Mouse (Mus musculus): ENCODE measurements around the gene Dot1l. TPM values are rescaled to one million over a fixed set of nuclear protein-coding genes. Genes with fewer than 3 reads are reported as not detected.

The Dot1l gene
- polyA plus RNA-seq, 1 experiment: 8.8 TPM

GRCm38 (mm10) chr10:80766161-80766815, 11.3 kb downstream of the Dot1l start:
- H3K4me1 ChIP-seq (ENCODE audit: control insufficient read depth): peaks cover 38% of the 10 kb centered on the region

DNA sequence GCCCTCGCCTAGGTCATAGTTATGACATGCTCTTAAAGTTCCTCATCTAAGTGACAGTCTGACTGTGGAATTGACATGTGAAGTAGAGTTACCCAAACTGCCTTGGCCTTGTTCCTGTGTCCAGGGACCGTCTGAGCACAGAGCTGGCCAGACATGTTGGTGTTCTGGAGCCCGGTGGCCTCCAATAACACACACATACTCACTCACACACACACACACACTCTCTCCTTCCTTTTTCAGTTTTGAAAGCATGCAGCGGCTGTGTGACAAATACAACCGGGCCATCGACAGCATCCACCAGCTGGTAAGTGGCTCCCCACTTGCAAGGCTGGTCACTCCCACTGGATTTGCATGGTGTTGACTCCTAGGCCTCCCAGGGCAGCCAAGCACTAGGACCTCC, 13.4 kb downstream of the Dot1l start:
- Histone ChIP-seq H3K27me3 (ENCODE audit: control insufficient read depth) (no peaks in the 10 kb centered on the region), H3K4me1 (ENCODE audit: control insufficient read depth) (peaks cover 37% of the 10 kb centered on the region), H3K4me3 (replicated peaks) (no peak overlapping the region), H3K9me3 (ENCODE audit: control insufficient read depth, low read length) (no peaks in the 10 kb centered on the region), H3K36me3 (ENCODE audit: control insufficient read depth) (peaks cover 98% of the 10 kb centered on the region)
- TF ChIP-seq GATA1 (IDR thresholded peaks at IDR 0.05; ENCODE audit: low read length): no peak
- TF ChIP-seq TAL1 (IDR thresholded peaks at IDR 0.05; ENCODE audit: low read length): no peak

More at GRCm38 (mm10) chr10:80766161-80766815, 11.3 kb downstream of the Dot1l start:
- Histone ChIP-seq H3K36me3 (ENCODE audit: control insufficient read depth) (peaks cover 92% of the 10 kb centered on the region), H3K27me3 (ENCODE audit: control insufficient read depth) (no peaks in the 10 kb centered on the region), H3K9me3 (ENCODE audit: control insufficient read depth, low read length) (no peaks in the 10 kb centered on the region), H3K4me3 (replicated peaks) (no peak overlapping the region)
- TF ChIP-seq TAL1 (IDR thresholded peaks at IDR 0.05; ENCODE audit: low read length) (no peak), GATA1 (IDR thresholded peaks at IDR 0.05; ENCODE audit: low read length) (no peak)

DNA sequence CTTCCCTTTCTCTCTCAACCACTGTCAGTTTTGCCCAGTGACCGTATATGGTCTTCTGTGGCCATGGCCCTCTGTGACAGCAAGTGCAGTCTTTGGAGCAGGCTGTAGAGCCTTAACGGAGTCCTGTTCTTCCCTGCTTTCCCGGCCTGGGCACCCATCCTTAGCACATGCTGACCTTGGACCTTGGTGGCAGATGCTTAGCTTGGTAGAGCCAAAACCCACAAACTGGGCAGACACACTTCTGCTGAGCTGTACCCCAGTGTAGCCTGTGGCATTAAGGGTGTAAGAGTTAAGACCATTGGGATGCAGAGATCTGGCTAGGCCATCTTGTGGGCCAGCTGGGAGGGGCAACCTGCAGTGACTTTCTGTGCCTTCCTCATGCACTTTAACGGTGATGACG, 18.8 kb downstream of the Dot1l start:
- Histone ChIP-seq H3K9me3 (ENCODE audit: control insufficient read depth, low read length) (no peaks in the 10 kb centered on the region), H3K4me3 (replicated peaks) (no peak overlapping the region), H3K4me1 (ENCODE audit: control insufficient read depth) (peaks cover 40% of the 10 kb centered on the region), H3K27me3 (ENCODE audit: control insufficient read depth) (no peaks in the 10 kb centered on the region), H3K36me3 (ENCODE audit: control insufficient read depth) (peaks cover 100% of the 10 kb centered on the region)
- TF ChIP-seq GATA1 (IDR thresholded peaks at IDR 0.05; ENCODE audit: low read length) (no peak), TAL1 (IDR thresholded peaks at IDR 0.05; ENCODE audit: low read length) (no peak)

DNA sequence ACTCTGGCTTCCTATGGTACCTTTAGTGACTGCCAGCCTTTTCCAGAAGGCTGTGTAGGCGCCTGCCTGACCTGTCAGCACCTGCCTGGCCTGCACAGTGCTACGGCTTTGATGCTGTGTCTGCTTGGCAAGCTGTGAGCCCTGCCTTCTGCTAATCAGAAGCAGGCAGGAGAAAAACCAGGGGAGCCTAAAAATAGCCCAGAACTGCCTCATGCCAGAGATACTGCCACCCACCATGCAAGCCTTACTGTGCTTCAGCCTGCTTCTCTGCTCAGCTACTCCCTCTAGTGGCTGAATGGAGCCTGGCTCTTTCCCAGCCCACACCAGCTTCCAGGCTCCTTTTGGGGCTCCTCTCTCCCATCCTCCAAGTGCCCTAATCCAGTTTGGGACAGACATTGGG, 19.5 kb downstream of the Dot1l start:
- Histone ChIP-seq H3K9me3 (ENCODE audit: control insufficient read depth, low read length) (no peaks in the 10 kb centered on the region), H3K27me3 (ENCODE audit: control insufficient read depth) (no peaks in the 10 kb centered on the region), H3K4me1 (ENCODE audit: control insufficient read depth) (peaks cover 37% of the 10 kb centered on the region), H3K36me3 (ENCODE audit: control insufficient read depth) (peaks cover 100% of the 10 kb centered on the region), H3K4me3 (replicated peaks) (no peak overlapping the region)
- no peak for TF ChIP-seq TAL1 (IDR thresholded peaks at IDR 0.05; ENCODE audit: low read length)
- no peak for TF ChIP-seq GATA1 (IDR thresholded peaks at IDR 0.05; ENCODE audit: low read length)

GRCm38 (mm10) chr10:80774981-80775380, 20.0 kb downstream of the Dot1l start:
- Histone ChIP-seq H3K4me3 (replicated peaks) (no peak overlapping the region), H3K27me3 (ENCODE audit: control insufficient read depth) (no peaks in the 10 kb centered on the region), H3K36me3 (ENCODE audit: control insufficient read depth) (peaks cover 100% of the 10 kb centered on the region), H3K9me3 (ENCODE audit: control insufficient read depth, low read length) (no peaks in the 10 kb centered on the region), H3K4me1 (ENCODE audit: control insufficient read depth) (peaks cover 33% of the 10 kb centered on the region)
- TF ChIP-seq GATA1 (IDR thresholded peaks at IDR 0.05; ENCODE audit: low read length) (no peak), TAL1 (IDR thresholded peaks at IDR 0.05; ENCODE audit: low read length) (no peak)

DNA sequence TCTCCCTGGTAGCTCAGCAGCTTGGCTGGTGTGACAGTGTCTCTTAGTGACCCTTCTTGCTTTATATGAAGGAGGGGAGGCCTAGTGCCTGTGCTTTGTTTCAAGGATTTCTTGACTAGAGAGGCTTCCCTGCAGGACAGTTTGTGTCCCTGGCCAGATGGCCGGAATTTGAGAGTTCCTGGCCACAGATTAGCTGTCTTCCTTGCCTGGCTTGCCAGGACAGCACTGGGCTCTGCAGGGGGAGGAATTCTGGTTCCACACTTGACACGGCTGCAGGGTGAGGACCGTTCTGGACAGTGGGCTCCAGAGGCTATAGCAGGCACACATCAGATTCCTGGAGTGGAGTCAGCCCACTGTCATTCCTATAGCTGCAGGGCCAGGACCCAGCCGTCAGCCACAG, 20.7 kb downstream of the Dot1l start:
- no peak for TF ChIP-seq TAL1 (IDR thresholded peaks at IDR 0.05; ENCODE audit: low read length)
- TF ChIP-seq GATA1 (IDR thresholded peaks at IDR 0.05; ENCODE audit: low read length): no peak
- peaks cover 100% of the 10 kb centered on the region for H3K36me3 ChIP-seq (ENCODE audit: control insufficient read depth)
- no peaks in the 10 kb centered on the region for H3K9me3 ChIP-seq (ENCODE audit: control insufficient read depth, low read length)
- H3K27me3 ChIP-seq (ENCODE audit: control insufficient read depth): no peaks in the 10 kb centered on the region
- peaks cover 28% of the 10 kb centered on the region for H3K4me1 ChIP-seq (ENCODE audit: control insufficient read depth)
- H3K4me3 ChIP-seq (replicated peaks): no peak overlapping the region

GRCm38 (mm10) chr10:80776358-80776869, 21.4 kb downstream of the Dot1l start:
- H3K9me3 ChIP-seq (ENCODE audit: control insufficient read depth, low read length): no peaks in the 10 kb centered on the region
- H3K4me1 ChIP-seq (ENCODE audit: control insufficient read depth): peaks cover 28% of the 10 kb centered on the region
- H3K27me3 ChIP-seq (ENCODE audit: control insufficient read depth): no peaks in the 10 kb centered on the region
- TF ChIP-seq GATA1 (IDR thresholded peaks at IDR 0.05; ENCODE audit: low read length) (no peak), TAL1 (IDR thresholded peaks at IDR 0.05; ENCODE audit: low read length) (no peak)
- H3K4me3 ChIP-seq (replicated peaks): no peak overlapping the region
- H3K36me3 ChIP-seq (ENCODE audit: control insufficient read depth): peaks cover 100% of the 10 kb centered on the region

DNA sequence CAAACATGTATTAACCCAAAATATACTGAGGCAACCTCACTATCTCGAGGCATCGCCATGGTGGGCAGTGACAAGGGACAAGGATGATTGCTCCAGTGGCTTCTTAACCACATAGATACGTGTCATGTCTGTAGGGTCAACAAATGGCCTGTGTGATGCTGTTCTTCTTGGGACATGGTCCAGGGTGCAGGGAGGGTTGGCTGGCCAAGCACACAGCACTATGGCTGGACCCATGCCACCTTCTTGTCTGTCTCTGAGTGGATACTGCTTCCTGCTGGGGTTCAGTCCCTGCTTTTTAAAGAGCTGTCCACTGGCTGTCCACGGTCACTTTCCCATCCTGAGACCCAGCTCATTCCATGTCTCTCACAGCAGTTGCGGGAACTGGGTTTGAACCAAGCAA, 22.1 kb downstream of the Dot1l start:
- TF ChIP-seq GATA1 (IDR thresholded peaks at IDR 0.05; ENCODE audit: low read length): no peak
- TF ChIP-seq TAL1 (IDR thresholded peaks at IDR 0.05; ENCODE audit: low read length): no peak
- Histone ChIP-seq H3K9me3 (ENCODE audit: control insufficient read depth, low read length) (no peaks in the 10 kb centered on the region), H3K4me1 (ENCODE audit: control insufficient read depth) (peaks cover 28% of the 10 kb centered on the region)

DNA sequence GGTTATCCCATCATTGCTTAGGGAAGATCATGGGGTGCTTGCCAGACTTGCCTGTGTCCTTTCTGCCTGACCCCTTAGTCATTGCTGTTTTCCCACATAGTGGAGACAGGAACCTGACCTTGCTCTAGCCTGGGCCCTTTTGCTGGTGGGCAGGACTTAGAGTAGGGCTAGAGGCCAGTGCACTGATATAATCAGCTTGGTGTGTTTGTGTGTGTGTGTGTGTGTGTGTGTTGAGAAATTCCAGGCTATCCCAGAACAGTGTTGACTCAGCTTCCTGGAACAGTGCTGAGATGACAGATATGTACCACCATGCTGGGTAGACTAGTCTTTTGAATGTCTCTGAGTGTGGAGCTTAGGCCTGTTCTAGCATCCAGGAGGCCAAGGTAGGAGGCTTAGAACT, 24.6 kb downstream of the Dot1l start:
- H3K4me1 ChIP-seq (ENCODE audit: control insufficient read depth): peaks cover 8% of the 10 kb centered on the region

More for the DNA sequence above, 22.1 kb downstream of the Dot1l start:
- no peaks in the 10 kb centered on the region for H3K27me3 ChIP-seq (ENCODE audit: control insufficient read depth)
- H3K36me3 ChIP-seq (ENCODE audit: control insufficient read depth): peaks cover 100% of the 10 kb centered on the region
- H3K4me3 ChIP-seq (replicated peaks): no peak overlapping the region

More for the DNA sequence above, 24.6 kb downstream of the Dot1l start:
- no peaks in the 10 kb centered on the region for H3K27me3 ChIP-seq (ENCODE audit: control insufficient read depth)
- peaks cover 100% of the 10 kb centered on the region for H3K36me3 ChIP-seq (ENCODE audit: control insufficient read depth)
- TF ChIP-seq TAL1 (IDR thresholded peaks at IDR 0.05; ENCODE audit: low read length) (no peak), GATA1 (IDR thresholded peaks at IDR 0.05; ENCODE audit: low read length) (no peak)
- H3K9me3 ChIP-seq (ENCODE audit: control insufficient read depth, low read length): no peaks in the 10 kb centered on the region
- no peak overlapping the region for H3K4me3 ChIP-seq (replicated peaks)
